Mouse (Mus musculus) layer of hippocampus, adult 2 months (tissue): ENCODE data around the gene Tapt1. TPM values are rescaled to one million over a fixed set of nuclear protein-coding genes. Genes with fewer than 3 reads are reported as not detected.

Source experiments
- DNase-seq, 2 experiments: peaks; one replicate each; pipeline ENCODE4 v3.0.0; 2022; ENCODE audit warnings: low spot score in 2 of 2
- H3K27ac ChIP-seq: fragments of 200-600 bp; 2 replicates; pipeline ENCODE4 v1.8.1; 2022
- H3K4me3 ChIP-seq: fragments of 200-600 bp; 2 replicates; pipeline ENCODE4 v1.8.1; 2022; ENCODE audit warnings: mild to moderate bottlenecking
- CTCF ChIP-seq: fragments of 200-600 bp; conservative IDR thresholded peaks from 2 replicates; pipeline ENCODE4 v1.8.1; 2022; ENCODE audit warnings: antibody characterized with exemption, mild to moderate bottlenecking, moderate library complexity
- total RNA-seq, 2 experiments: library from RNA; stranded (reverse); gene quantifications; 2 replicates each; pipeline ENCODE4 v1.2.3; 2021

Gene Tapt1
- total RNA-seq, 2 experiments from 2014 or later, result 41.3 to 50.2 TPM

GRCm38 (mm10) chr5:44250211-44250955, 24.0 kb upstream of the Tapt1 start:
- no peak for TF ChIP-seq CTCF
- no peak for DNase-seq
- Histone ChIP-seq H3K4me3 (no peak overlapping the region), H3K27ac (no peak overlapping the region)

DNA sequence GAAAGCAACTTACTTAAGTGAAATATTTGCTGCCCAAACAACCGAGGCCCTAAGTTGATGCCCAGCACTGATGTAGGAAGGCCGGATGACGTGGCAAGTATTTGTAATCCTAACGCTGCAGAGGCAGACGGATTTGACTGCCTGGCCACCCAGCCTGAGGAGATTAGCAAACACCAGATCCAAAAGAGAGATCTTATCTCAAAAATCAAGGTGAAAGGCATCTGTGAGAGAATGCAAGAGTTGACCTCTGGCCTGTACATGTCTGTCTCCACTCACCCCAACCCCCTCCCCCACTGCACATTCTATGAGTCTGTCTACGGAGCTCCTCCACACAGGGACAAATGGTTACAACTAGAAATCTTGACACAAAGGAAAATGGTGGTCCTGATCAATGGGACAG, 22.9 kb upstream of the Tapt1 start:
- no peak for DNase-seq
- no peak overlapping the region for H3K27ac ChIP-seq
- H3K4me3 ChIP-seq, result no peak overlapping the region
- no peak for TF ChIP-seq CTCF

DNA sequence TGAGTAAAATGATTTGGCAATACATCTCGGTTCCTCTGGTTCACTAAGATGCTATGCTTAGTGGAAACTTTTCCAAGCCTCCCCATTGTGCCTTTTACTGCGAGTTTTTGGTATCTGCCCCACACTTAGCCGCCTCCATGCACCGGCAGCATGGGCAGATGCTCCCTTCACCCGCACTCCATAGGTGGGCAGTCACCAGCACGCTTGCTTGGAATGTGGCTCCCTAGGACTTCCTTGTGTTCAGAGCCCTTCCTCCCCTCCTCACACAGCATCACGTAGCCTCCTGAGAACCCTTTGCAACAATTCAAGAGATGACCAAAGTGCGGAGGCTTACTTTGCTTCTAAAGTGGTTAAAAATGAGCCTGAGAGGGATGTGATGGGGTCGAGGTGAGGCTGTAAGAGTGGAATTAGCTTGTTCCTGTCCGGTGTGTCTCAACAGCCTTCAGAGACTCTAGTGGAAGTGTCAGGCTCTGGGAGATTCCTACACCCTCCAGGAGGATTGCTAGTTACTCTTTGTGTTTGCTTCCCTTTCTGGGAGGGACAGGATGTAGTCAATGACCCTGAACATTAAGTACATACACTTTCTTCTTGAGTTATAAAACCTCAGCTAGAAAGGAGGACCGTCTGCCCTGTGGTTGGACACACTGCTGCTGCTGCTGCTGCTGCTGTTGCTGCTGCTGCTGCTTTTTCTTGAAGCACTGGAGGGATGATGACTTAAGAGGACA, 20.2 kb upstream of the Tapt1 start:
- no peak for DNase-seq
- H3K27ac ChIP-seq, result no peak overlapping the region
- no peak for TF ChIP-seq CTCF
- H3K4me3 ChIP-seq, result no peak overlapping the region

DNA sequence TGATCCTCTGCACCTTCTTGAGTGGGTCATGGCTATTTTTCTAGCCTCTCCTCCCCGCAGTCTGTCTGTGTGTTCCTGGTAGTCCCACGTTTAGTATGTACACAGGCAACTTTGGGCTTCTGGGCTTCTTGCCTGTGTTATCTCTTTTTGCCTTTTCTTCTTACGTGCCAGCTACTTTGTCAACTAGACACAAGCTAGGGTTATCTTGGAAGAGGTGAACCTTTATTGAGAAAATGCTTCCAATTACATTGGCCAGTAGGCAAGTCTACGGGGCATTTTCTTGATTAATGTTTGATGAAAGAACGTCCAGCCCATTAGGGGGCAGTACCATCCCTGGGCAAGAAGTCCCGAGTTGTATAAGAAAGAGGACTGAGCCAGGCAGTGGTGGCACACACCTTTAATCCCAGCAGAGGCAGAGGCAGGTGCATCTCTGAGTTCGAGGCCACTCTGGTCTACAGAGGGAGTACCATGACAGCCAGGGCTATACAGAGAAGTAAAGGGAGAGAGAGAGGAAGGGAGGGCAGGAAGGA, 18.5 kb upstream of the Tapt1 start:
- Histone ChIP-seq H3K27ac (no peak overlapping the region), H3K4me3 (no peak overlapping the region)
- TF ChIP-seq CTCF, result peak; percentile 20; the same call in 1 of the 2 replicates
- no peak for DNase-seq

- no peak for TF ChIP-seq CTCF
- Histone ChIP-seq H3K4me3 (no peak overlapping the region), H3K27ac (no peak overlapping the region)
- no peak for DNase-seq
Observed at GRCm38 (mm10) chr5:44242828-44243227, 16.4 kb upstream of the Tapt1 start.

DNA sequence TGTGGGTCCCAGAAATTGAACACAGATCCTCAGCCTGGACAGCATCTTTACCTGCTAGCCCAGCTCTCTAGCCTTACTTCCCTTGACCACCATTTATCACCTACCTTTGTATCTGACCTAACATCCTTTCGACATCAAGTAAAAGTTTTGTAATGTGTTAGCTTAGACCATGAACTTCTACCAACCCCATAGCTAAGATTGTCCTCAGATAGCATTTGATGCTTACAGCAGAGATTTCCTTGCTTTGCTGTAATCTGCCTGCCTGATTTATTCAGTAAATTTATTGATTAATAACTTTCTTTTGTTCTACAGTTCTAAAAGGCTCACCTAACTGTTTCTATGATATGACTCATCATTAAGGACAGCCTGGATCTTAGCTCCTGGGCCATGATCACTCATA, 15.3 kb upstream of the Tapt1 start:
- Histone ChIP-seq H3K27ac (no peak overlapping the region), H3K4me3 (no peak overlapping the region)
- TF ChIP-seq CTCF, result no peak
- no peak for DNase-seq

DNA sequence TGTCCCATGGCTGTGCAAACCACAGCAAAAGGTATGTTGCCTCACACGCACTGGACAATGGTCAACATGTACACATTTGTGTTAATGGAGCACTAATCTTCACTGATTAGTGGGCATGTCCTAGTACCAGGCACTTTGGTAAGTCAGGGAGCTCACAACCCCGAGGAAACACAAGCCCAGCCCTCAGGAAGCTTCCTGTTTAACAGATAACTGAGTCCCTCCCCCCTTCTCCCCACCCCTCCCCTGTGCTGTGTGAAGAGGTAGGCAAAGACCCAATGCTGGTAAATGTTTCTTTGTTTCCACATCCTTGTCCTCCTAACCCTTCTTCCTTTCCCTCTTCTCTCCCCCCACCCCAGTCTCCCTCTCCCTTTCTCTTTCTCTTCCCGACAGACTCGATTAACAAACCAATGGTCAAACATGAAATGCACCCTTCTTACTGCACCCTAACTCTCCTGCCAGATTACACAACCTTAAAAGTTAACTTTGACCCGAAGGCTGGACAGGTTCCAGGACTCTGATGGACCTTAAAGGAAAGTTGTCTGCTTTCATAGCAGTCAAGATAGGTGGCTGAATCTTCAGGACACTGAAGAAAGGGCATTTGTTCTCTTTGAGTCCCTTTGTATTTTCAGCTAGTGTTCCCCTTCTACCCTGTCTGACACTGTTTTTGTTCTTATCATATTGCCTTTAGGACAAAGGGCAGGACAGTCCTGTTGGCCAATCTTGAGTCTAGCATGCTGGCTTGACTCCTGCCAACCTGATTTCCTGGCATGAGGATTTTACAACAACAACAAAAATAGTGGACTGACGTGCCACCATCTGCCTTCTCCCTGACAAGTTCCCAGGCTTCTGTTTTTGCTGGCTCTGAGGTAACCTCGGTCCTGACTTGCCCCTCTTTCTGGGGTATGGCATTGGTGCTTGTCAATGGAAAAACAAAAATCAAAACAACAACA, 13.0 kb upstream of the Tapt1 start:
- H3K27ac ChIP-seq, result no peak overlapping the region
- no peak overlapping the region for H3K4me3 ChIP-seq
- no peak for DNase-seq
- TF ChIP-seq CTCF, result no peak

- no peak for DNase-seq
- Histone ChIP-seq H3K27ac (no peak overlapping the region), H3K4me3 (no peak overlapping the region)
- TF ChIP-seq CTCF, result no peak
Observed at GRCm38 (mm10) chr5:44238201-44238600, 11.8 kb upstream of the Tapt1 start.

DNA sequence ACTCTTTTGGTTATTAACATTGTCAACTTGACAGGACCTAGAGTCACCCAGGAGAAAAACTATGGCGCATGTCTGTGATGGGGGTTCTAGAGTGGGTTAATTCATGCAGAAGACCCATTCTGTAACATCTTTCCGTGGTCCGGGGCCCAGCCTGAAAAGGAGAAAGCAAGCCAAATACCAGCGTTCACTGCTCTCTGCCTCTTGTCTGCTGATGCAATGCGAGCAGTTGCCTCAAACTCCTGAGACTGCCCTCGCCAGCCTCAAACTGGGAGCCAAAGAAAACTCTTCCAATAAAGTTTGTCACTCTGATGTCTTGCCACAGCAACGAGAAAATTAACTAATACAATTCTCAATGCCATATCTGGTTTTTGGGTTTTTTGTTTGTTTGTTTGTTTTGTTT, 8.2 kb upstream of the Tapt1 start:
- TF ChIP-seq CTCF, result no peak
- Histone ChIP-seq H3K27ac (no peak overlapping the region), H3K4me3 (no peak overlapping the region)
- DNase-seq, result no peak

GRCm38 (mm10) chr5:44233933-44234332, 7.5 kb upstream of the Tapt1 start:
- no peak overlapping the region for H3K4me3 ChIP-seq
- TF ChIP-seq CTCF, result no peak
- peak in 1 of 2 experiments; percentile 16 for DNase-seq
- H3K27ac ChIP-seq, result peak overlapping the region; percentile 23; the same call in 1 of the 2 replicates

DNA sequence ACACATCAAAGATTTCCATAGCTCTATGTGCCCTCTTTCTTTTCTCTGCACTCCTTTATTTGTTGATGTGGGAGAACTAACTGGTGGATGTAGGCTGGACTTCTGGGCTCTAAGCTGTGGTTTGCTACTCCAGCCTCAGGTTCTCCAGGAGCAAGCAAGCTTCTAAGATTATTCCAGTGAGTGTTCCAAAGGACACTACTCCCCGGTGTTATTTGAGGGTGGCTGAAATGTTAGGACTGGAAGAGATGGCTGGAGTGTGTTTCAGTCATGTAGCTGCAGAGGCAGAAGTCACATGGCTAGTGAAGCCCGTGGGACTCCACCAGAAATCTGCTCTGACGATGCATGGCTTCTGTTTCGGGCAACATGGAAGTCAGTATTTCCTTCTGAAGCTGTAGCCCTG, 2.3 kb upstream of the Tapt1 start:
- no peak for TF ChIP-seq CTCF
- no peak for DNase-seq
- Histone ChIP-seq H3K4me3 (no peak overlapping the region), H3K27ac (no peak overlapping the region)

DNA sequence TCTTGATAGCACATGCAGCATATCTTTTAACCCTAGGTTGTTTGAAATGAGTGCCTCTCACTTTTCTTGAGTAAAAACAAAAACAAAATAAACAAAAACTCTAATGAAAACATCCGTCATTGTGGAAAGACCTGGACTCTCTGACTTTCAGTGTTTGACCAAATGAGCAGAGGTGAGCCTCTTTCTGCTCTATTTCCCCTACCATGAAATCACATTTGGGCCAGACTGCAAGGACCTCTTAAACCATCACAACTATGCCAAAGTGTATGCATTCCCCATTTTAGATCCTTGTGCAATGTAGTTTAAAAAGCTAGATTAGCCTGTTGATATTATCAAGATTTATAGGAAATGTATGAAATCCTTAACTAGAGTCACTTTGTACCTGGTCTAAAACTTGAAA, 1.9 kb upstream of the Tapt1 start:
- no peak overlapping the region for H3K27ac ChIP-seq
- no peak overlapping the region for H3K4me3 ChIP-seq
- DNase-seq, result no peak
- no peak for TF ChIP-seq CTCF

GRCm38 (mm10) chr5:44227462-44227840, 1.0 kb upstream of the Tapt1 start:
- peak overlapping the region; percentile 90 for H3K27ac ChIP-seq
- TF ChIP-seq CTCF, result no peak

More at GRCm38 (mm10) chr5:44227462-44227840, 1.0 kb upstream of the Tapt1 start:
- no peak for DNase-seq
- H3K4me3 ChIP-seq, result peak overlapping the region; percentile 75
